Mouse (Mus musculus) erythroblast, adult 5-6 weeks (primary cell): ENCODE measurements around the gene Loxl3. TPM values are rescaled to one million over a fixed set of nuclear protein-coding genes. Genes with fewer than 3 reads are reported as not detected.

Experiments used
- ATAC-seq: replicated peaks from 2 replicates; pipeline ENCODE4 v1.8.0; 2016; ENCODE audit warnings: moderate number of reproducible peaks, mild to moderate bottlenecking, moderate TSS enrichment, inconsistent platforms; ENCODE audit not compliant: poor library complexity, low FRiP score, severe bottlenecking
- total RNA-seq, 2 experiments: library from RNA; stranded (forward) in 1 of 2; stranded (reverse) in 1 of 2; fragments of 150-400 nt in 1 of 2; fragments of 200-764, 138-1000 nt in 1 of 2; gene quantifications; 2 replicates each; pipeline versions ENCODE4 v1.2.3 to v1.2.4; 2015 to 2017; ENCODE audit warnings: low replicate concordance in 2 of 2

Gene Loxl3
- total RNA-seq, 2 experiments from 2014 or later: 2.9 to 3.6 TPM

- ATAC-seq: peak; percentile 44
These were observed 43.8 kb downstream of the Loxl3 start, which contains the start of gene Pcgf1 for GRCm38 (mm10) chr6:83077630-83078323. Gene Pcgf1 (plus strand): TSS chr6:83077869.

GRCm38 (mm10) chr6:83078324-83078858 is 44.4 kb downstream of the Loxl3 start:
- ATAC-seq: peak; percentile 93

- ATAC-seq: no peak
These were observed 46.2 kb downstream of the Loxl3 start for GRCm38 (mm10) chr6:83080210-83080609.

- no peak for ATAC-seq
These were observed 49.5 kb downstream of the Loxl3 start for GRCm38 (mm10) chr6:83083497-83083896.

GRCm38 (mm10) chr6:83084477-83084876 is 50.5 kb downstream of the Loxl3 start:
- no peak for ATAC-seq

GRCm38 (mm10) chr6:83086121-83087035 is 52.4 kb downstream of the Loxl3 start, which contains the start of gene Lbx2:
Gene Lbx2 (plus strand): TSS chr6:83086367.
- no peak for ATAC-seq

GRCm38 (mm10) chr6:83087205-83087925 is 53.4 kb downstream of the Loxl3 start:
- ATAC-seq: no peak

- no peak for ATAC-seq
These were observed 53.9 kb downstream of the Loxl3 start for GRCm38 (mm10) chr6:83087926-83088260.

- no peak for ATAC-seq
These were observed 58.6 kb downstream of the Loxl3 start for GRCm38 (mm10) chr6:83092416-83093127.

GRCm38 (mm10) chr6:83095968-83096367 is 62.0 kb downstream of the Loxl3 start:
- ATAC-seq: no peak

- ATAC-seq: no peak
These were observed 64.4 kb downstream of the Loxl3 start for GRCm38 (mm10) chr6:83098411-83098810.

- peak; percentile 90 for ATAC-seq
These were observed 67.3 kb downstream of the Loxl3 start, which contains the start of the genes Ccdc142 and Gm42688 for GRCm38 (mm10) chr6:83101316-83101687. Gene Ccdc142 (plus strand): TSS chr6:83101601. Gene Gm42688 (plus strand): TSS chr6:83101617.

GRCm38 (mm10) chr6:83101688-83102556 is 67.9 kb downstream of the Loxl3 start:
- peak; percentile 83 for ATAC-seq

Other genes starting within 250 kb of the Loxl3 start
- gene Sema4f, start 94.4 kb upstream of the Loxl3 start, total RNA-seq (2015; ENCODE audit: low replicate concordance): not detected in 2 replicates
- gene Sema4f, start 94.4 kb upstream of the Loxl3 start, total RNA-seq (2017; ENCODE audit: low replicate concordance): not detected in 2 replicates
- 2.7 and 25.6 TPM in 2 replicates for gene M1ap, start 87.3 kb upstream of the Loxl3 start, total RNA-seq (2015; ENCODE audit: low replicate concordance)
- 8.2 and 16.6 TPM in 2 replicates for gene M1ap, start 87.3 kb upstream of the Loxl3 start, total RNA-seq (2017; ENCODE audit: low replicate concordance)
- gene Dok1, start 702 bp upstream of the Loxl3 start, total RNA-seq (2015; ENCODE audit: low replicate concordance): 11.3 and 19.4 TPM in 2 replicates
- 23.9 and 24.7 TPM in 2 replicates for gene Dok1, start 702 bp upstream of the Loxl3 start, total RNA-seq (2017; ENCODE audit: low replicate concordance)
- 197 and 242 TPM in 2 replicates for gene Aup1, start 20.3 kb downstream of the Loxl3 start, total RNA-seq (2015; ENCODE audit: low replicate concordance)
- gene Aup1, start 20.3 kb downstream of the Loxl3 start, total RNA-seq (2017; ENCODE audit: low replicate concordance): 212 and 218 TPM in 2 replicates
- 69.4 and 97.8 TPM in 2 replicates for gene Htra2, start 21.1 kb downstream of the Loxl3 start, total RNA-seq (2015; ENCODE audit: low replicate concordance)
- 41.9 and 57.7 TPM in 2 replicates for gene Htra2, start 21.1 kb downstream of the Loxl3 start, total RNA-seq (2017; ENCODE audit: low replicate concordance)
- gene Dqx1, start 23.7 kb downstream of the Loxl3 start, total RNA-seq (2015; ENCODE audit: low replicate concordance): 1.7 and 3.5 TPM in 2 replicates
- 4.2 and 6.7 TPM in 2 replicates for gene Dqx1, start 23.7 kb downstream of the Loxl3 start, total RNA-seq (2017; ENCODE audit: low replicate concordance)
- not detected in 2 replicates for gene Tlx2, start 36.1 kb downstream of the Loxl3 start, total RNA-seq (2015; ENCODE audit: low replicate concordance)
- gene Tlx2, start 36.1 kb downstream of the Loxl3 start, total RNA-seq (2017; ENCODE audit: low replicate concordance): not detected in 2 replicates
- gene Pcgf1, start 43.7 kb downstream of the Loxl3 start, total RNA-seq (2015; ENCODE audit: low replicate concordance): 19.8 and 29.7 TPM in 2 replicates
- gene Pcgf1, start 43.7 kb downstream of the Loxl3 start, total RNA-seq (2017; ENCODE audit: low replicate concordance): 11.0 and 18.1 TPM in 2 replicates
- gene Lbx2, start 52.2 kb downstream of the Loxl3 start, total RNA-seq (2015; ENCODE audit: low replicate concordance): not detected in 2 replicates
- not detected in 2 replicates for gene Lbx2, start 52.2 kb downstream of the Loxl3 start, total RNA-seq (2017; ENCODE audit: low replicate concordance)
- gene Ccdc142, start 67.4 kb downstream of the Loxl3 start, total RNA-seq (2015; ENCODE audit: low replicate concordance): not detected in 2 replicates
- gene Ccdc142, start 67.4 kb downstream of the Loxl3 start, total RNA-seq (2017; ENCODE audit: low replicate concordance): 0.98 TPM in 1 of 2 replicates, not detected in the other
- 0.19 TPM in 1 of 2 replicates, not detected in the other for gene Gm42688, start 67.4 kb downstream of the Loxl3 start, total RNA-seq (2015; ENCODE audit: low replicate concordance)
- 0.94 TPM in 1 of 2 replicates, not detected in the other for gene Gm42688, start 67.4 kb downstream of the Loxl3 start, total RNA-seq (2017; ENCODE audit: low replicate concordance)
- gene Mrpl53, start 74.9 kb downstream of the Loxl3 start, total RNA-seq (2015; ENCODE audit: low replicate concordance): 21.7 and 33.9 TPM in 2 replicates
- 6.6 and 14.8 TPM in 2 replicates for gene Mrpl53, start 74.9 kb downstream of the Loxl3 start, total RNA-seq (2017; ENCODE audit: low replicate concordance)
- 5.8 and 11.3 TPM in 2 replicates for gene Mogs, start 81.3 kb downstream of the Loxl3 start, total RNA-seq (2015; ENCODE audit: low replicate concordance)
- gene Mogs, start 81.3 kb downstream of the Loxl3 start, total RNA-seq (2017; ENCODE audit: low replicate concordance): 13.8 and 18.5 TPM in 2 replicates
- gene Wbp1, start 87.4 kb downstream of the Loxl3 start, total RNA-seq (2015; ENCODE audit: low replicate concordance): 7.1 and 18.8 TPM in 2 replicates
- 18.3 and 42.2 TPM in 2 replicates for gene Wbp1, start 87.4 kb downstream of the Loxl3 start, total RNA-seq (2017; ENCODE audit: low replicate concordance)
- 0.77 and 5.2 TPM in 2 replicates for gene Ino80b, start 91.3 kb downstream of the Loxl3 start, total RNA-seq (2015; ENCODE audit: low replicate concordance)
- gene Ino80b, start 91.3 kb downstream of the Loxl3 start, total RNA-seq (2017; ENCODE audit: low replicate concordance): 19.2 and 25.0 TPM in 2 replicates
- 0.63 TPM in 1 of 2 replicates, not detected in the other for gene Rtkn, start 101.3 kb downstream of the Loxl3 start, total RNA-seq (2015; ENCODE audit: low replicate concordance)
- gene Rtkn, start 101.3 kb downstream of the Loxl3 start, total RNA-seq (2017; ENCODE audit: low replicate concordance): not detected in 2 replicates
- gene Wdr54, start 122.2 kb downstream of the Loxl3 start, total RNA-seq (2015; ENCODE audit: low replicate concordance): not detected in 2 replicates
- 0.28 TPM in 1 of 2 replicates, not detected in the other for gene Wdr54, start 122.2 kb downstream of the Loxl3 start, total RNA-seq (2017; ENCODE audit: low replicate concordance)
- not detected in 2 replicates for gene 1700003E16Rik, start 122.2 kb downstream of the Loxl3 start, total RNA-seq (2015; ENCODE audit: low replicate concordance)
- gene 1700003E16Rik, start 122.2 kb downstream of the Loxl3 start, total RNA-seq (2017; ENCODE audit: low replicate concordance): not detected in 2 replicates
- gene Dctn1, start 131.7 kb downstream of the Loxl3 start, total RNA-seq (2015; ENCODE audit: low replicate concordance): 21.7 and 21.9 TPM in 2 replicates
- gene Dctn1, start 131.7 kb downstream of the Loxl3 start, total RNA-seq (2017; ENCODE audit: low replicate concordance): 18.0 and 25.9 TPM in 2 replicates
- gene Slc4a5, start 185.7 kb downstream of the Loxl3 start, total RNA-seq (2015; ENCODE audit: low replicate concordance): 1.0 and 1.2 TPM in 2 replicates
- gene Slc4a5, start 185.7 kb downstream of the Loxl3 start, total RNA-seq (2017; ENCODE audit: low replicate concordance): 0.28 and 0.43 TPM in 2 replicates